Mouse (Mus musculus): Measurements from ENCODE around the gene Zfp710. TPM values are rescaled to one million over a fixed set of nuclear protein-coding genes. Genes with fewer than 3 reads are reported as not detected.

Zfp710 gene
- polyA plus RNA-seq, 1 experiment from 2014 or later: 5.9 TPM

- TF ChIP-seq EP300 (IDR thresholded peaks at IDR 0.05; ENCODE audit: low read depth) (no peak), CTCF (IDR thresholded peaks at IDR 0.05; ENCODE audit: low read depth) (no peak)
- 56% methylated on average over 1 of the region's 1 CpGs for WGBS (ENCODE audit: insufficient replicate concordance)
Measured at GRCm38 (mm10) chr7:79997761-79998160, 26.9 kb upstream of the Zfp710 start.

GRCm38 (mm10) chr7:80002353-80003055 lies 22.1 kb upstream of the Zfp710 start:
- no peak for TF ChIP-seq CTCF (IDR thresholded peaks at IDR 0.05; ENCODE audit: low read depth)
- TF ChIP-seq EP300 (IDR thresholded peaks at IDR 0.05; ENCODE audit: low read depth): no peak
- Histone ChIP-seq H3K9ac (replicated peaks) (no peak overlapping the region), H3K27ac (ENCODE audit: low read depth) (no peak overlapping the region), H3K9me3 (ENCODE audit: low read length) (no peaks in the 10 kb centered on the region), H3K4me3 (ENCODE audit: low read depth, low read length) (no peak overlapping the region), H3K4me1 (ENCODE audit: insufficient read depth) (no peaks in the 10 kb centered on the region), H3K27me3 (ENCODE audit: insufficient read depth, low read length) (no peaks in the 10 kb centered on the region), H3K36me3 (replicated peaks; ENCODE audit: insufficient read depth, low read length) (no peaks in the 10 kb centered on the region), H3K4me2 (ENCODE audit: low read depth, low read length) (no peak overlapping the region)
- DNase-seq (no peak), ATAC-seq (no peak)
- WGBS (ENCODE audit: insufficient replicate concordance): 74% methylated on average over 11 of the region's 11 CpGs

More at GRCm38 (mm10) chr7:79997761-79998160, 26.9 kb upstream of the Zfp710 start:
- no peaks in the 10 kb centered on the region for H3K36me3 ChIP-seq (replicated peaks; ENCODE audit: insufficient read depth, low read length)
- ATAC-seq (no peak), DNase-seq (no peak)
- no peaks in the 10 kb centered on the region for H3K9me3 ChIP-seq (ENCODE audit: low read length)
- H3K9ac ChIP-seq (replicated peaks): no peak overlapping the region
- no peaks in the 10 kb centered on the region for H3K4me1 ChIP-seq (ENCODE audit: insufficient read depth)
- H3K27me3 ChIP-seq (ENCODE audit: insufficient read depth, low read length): no peaks in the 10 kb centered on the region
- no peak overlapping the region for H3K4me3 ChIP-seq (ENCODE audit: low read depth, low read length)
- H3K4me2 ChIP-seq (ENCODE audit: low read depth, low read length): no peak overlapping the region
- H3K27ac ChIP-seq (ENCODE audit: low read depth): no peak overlapping the region

- no peak overlapping the region for H3K4me3 ChIP-seq (ENCODE audit: low read depth, low read length)
- no peak for TF ChIP-seq EP300 (IDR thresholded peaks at IDR 0.05; ENCODE audit: low read depth)
- no peak for TF ChIP-seq CTCF (IDR thresholded peaks at IDR 0.05; ENCODE audit: low read depth)
- H3K27ac ChIP-seq (ENCODE audit: low read depth): no peak overlapping the region
- H3K36me3 ChIP-seq (replicated peaks; ENCODE audit: insufficient read depth, low read length): no peaks in the 10 kb centered on the region
- no peak overlapping the region for H3K4me2 ChIP-seq (ENCODE audit: low read depth, low read length)
- no peak overlapping the region for H3K9ac ChIP-seq (replicated peaks)
- no peaks in the 10 kb centered on the region for H3K27me3 ChIP-seq (ENCODE audit: insufficient read depth, low read length)
- no peak for ATAC-seq
- no peaks in the 10 kb centered on the region for H3K4me1 ChIP-seq (ENCODE audit: insufficient read depth)
- WGBS (ENCODE audit: insufficient replicate concordance): 57% methylated on average over 19 of the region's 20 CpGs
- H3K9me3 ChIP-seq (ENCODE audit: low read length): no peaks in the 10 kb centered on the region
- DNase-seq: no peak
Measured at GRCm38 (mm10) chr7:80004776-80005554, 19.6 kb upstream of the Zfp710 start.

- no peaks in the 10 kb centered on the region for H3K36me3 ChIP-seq (replicated peaks; ENCODE audit: insufficient read depth, low read length)
- no peaks in the 10 kb centered on the region for H3K9me3 ChIP-seq (ENCODE audit: low read length)
- H3K4me3 ChIP-seq (ENCODE audit: low read depth, low read length): no peak overlapping the region
- H3K9ac ChIP-seq (replicated peaks): no peak overlapping the region
- no peak for DNase-seq
- H3K4me2 ChIP-seq (ENCODE audit: low read depth, low read length): no peak overlapping the region
- 81% methylated on average over 5 of the region's 5 CpGs for WGBS (ENCODE audit: insufficient replicate concordance)
- no peak for TF ChIP-seq EP300 (IDR thresholded peaks at IDR 0.05; ENCODE audit: low read depth)
- TF ChIP-seq CTCF (IDR thresholded peaks at IDR 0.05; ENCODE audit: low read depth): no peak
- H3K27ac ChIP-seq (ENCODE audit: low read depth): no peak overlapping the region
- peaks cover 9% of the 10 kb centered on the region; the same call in 1 of the 2 replicates for H3K4me1 ChIP-seq (ENCODE audit: insufficient read depth)
- no peak for ATAC-seq
- no peaks in the 10 kb centered on the region for H3K27me3 ChIP-seq (ENCODE audit: insufficient read depth, low read length)
Measured at GRCm38 (mm10) chr7:80010680-80011079, 13.9 kb upstream of the Zfp710 start.

GRCm38 (mm10) chr7:80011470-80011869 lies 13.1 kb upstream of the Zfp710 start:
- ATAC-seq (peak; percentile 51; the same call in 1 of the 2 replicates), DNase-seq (peak; percentile 79)
- TF ChIP-seq CTCF (IDR thresholded peaks at IDR 0.05; ENCODE audit: low read depth) (peak; percentile 76), EP300 (IDR thresholded peaks at IDR 0.05; ENCODE audit: low read depth) (no peak)
- Histone ChIP-seq H3K9ac (replicated peaks) (no peak overlapping the region), H3K4me2 (ENCODE audit: low read depth, low read length) (no peak overlapping the region), H3K36me3 (replicated peaks; ENCODE audit: insufficient read depth, low read length) (no peaks in the 10 kb centered on the region), H3K4me1 (ENCODE audit: insufficient read depth) (peaks cover 9% of the 10 kb centered on the region; the same call in 1 of the 2 replicates), H3K4me3 (ENCODE audit: low read depth, low read length) (no peak overlapping the region), H3K27ac (ENCODE audit: low read depth) (no peak overlapping the region), H3K9me3 (ENCODE audit: low read length) (no peaks in the 10 kb centered on the region), H3K27me3 (ENCODE audit: insufficient read depth, low read length) (no peaks in the 10 kb centered on the region)
- WGBS (ENCODE audit: insufficient replicate concordance): 30% methylated on average over 2 of the region's 2 CpGs

- Histone ChIP-seq H3K4me3 (ENCODE audit: low read depth, low read length) (no peak overlapping the region), H3K36me3 (replicated peaks; ENCODE audit: insufficient read depth, low read length) (no peaks in the 10 kb centered on the region), H3K27me3 (ENCODE audit: insufficient read depth, low read length) (no peaks in the 10 kb centered on the region), H3K9me3 (ENCODE audit: low read length) (no peaks in the 10 kb centered on the region), H3K4me2 (ENCODE audit: low read depth, low read length) (0 out of 2 replicates have a peak overlapping the region, but pooled peaks have one; percentile 9), H3K9ac (replicated peaks) (no peak overlapping the region), H3K4me1 (ENCODE audit: insufficient read depth) (peaks cover 9% of the 10 kb centered on the region; the same call in 1 of the 2 replicates), H3K27ac (ENCODE audit: low read depth) (peak overlapping the region; percentile 67)
- TF ChIP-seq CTCF (IDR thresholded peaks at IDR 0.05; ENCODE audit: low read depth) (no peak), EP300 (IDR thresholded peaks at IDR 0.05; ENCODE audit: low read depth) (peak; percentile 36; the same call in 1 of the 2 replicates)
- no peak for DNase-seq
- WGBS (ENCODE audit: insufficient replicate concordance): 34% methylated on average over 7 of the region's 7 CpGs
- ATAC-seq: peak; percentile 26; the same call in 1 of the 2 replicates
Measured at GRCm38 (mm10) chr7:80013884-80014550, 10.6 kb upstream of the Zfp710 start.

Measured in liver, postnatal 0 days (tissue).